Mouse (Mus musculus) lung, adult 18-20 months (tissue): ENCODE data around the gene Adk.

ENCODE experiments used
- DNase-seq, 2 experiments: peaks; one replicate each; pipeline ENCODE4 v3.0.0; 2022; ENCODE audit warnings: mixed read lengths in 2 of 2

Gene Adk

GRCm38 (mm10) chr14:21356286-21356685 is 303.9 kb downstream of the Adk start:
- DNase-seq = no peak

- no peak for DNase-seq
These were observed 307.0 kb downstream of the Adk start for GRCm38 (mm10) chr14:21359207-21359895.

- DNase-seq = peak in 1 of 2 experiments; percentile 14
These were observed 307.6 kb downstream of the Adk start for GRCm38 (mm10) chr14:21359896-21360525.

GRCm38 (mm10) chr14:21367095-21367494 is 314.7 kb downstream of the Adk start:
- DNase-seq = no peak

GRCm38 (mm10) chr14:21368622-21369021 is 316.2 kb downstream of the Adk start:
- DNase-seq = no peak

GRCm38 (mm10) chr14:21369127-21369526 is 316.8 kb downstream of the Adk start:
- DNase-seq = peak; percentile 69 to 79

GRCm38 (mm10) chr14:21371946-21372345 is 319.6 kb downstream of the Adk start:
- no peak for DNase-seq

GRCm38 (mm10) chr14:21372689-21373088 is 320.3 kb downstream of the Adk start:
- DNase-seq = no peak

GRCm38 (mm10) chr14:21383701-21384428 is 331.5 kb downstream of the Adk start:
- DNase-seq = no peak

GRCm38 (mm10) chr14:21399506-21399905 is 347.1 kb downstream of the Adk start:
- no peak for DNase-seq

GRCm38 (mm10) chr14:21402157-21402601 is 349.8 kb downstream of the Adk start:
- DNase-seq = no peak

- no peak for DNase-seq
These were observed 350.4 kb downstream of the Adk start for GRCm38 (mm10) chr14:21402621-21403405.

GRCm38 (mm10) chr14:21406946-21407345 is 354.6 kb downstream of the Adk start:
- DNase-seq = no peak

- DNase-seq = no peak
These were observed 356.5 kb downstream of the Adk start for GRCm38 (mm10) chr14:21408846-21409245.

- no peak for DNase-seq
These were observed 358.5 kb downstream of the Adk start for GRCm38 (mm10) chr14:21410769-21411477.

GRCm38 (mm10) chr14:21411524-21411923 is 359.1 kb downstream of the Adk start:
- no peak for DNase-seq

- DNase-seq = no peak
These were observed 366.0 kb downstream of the Adk start for GRCm38 (mm10) chr14:21418332-21418731.

- no peak for DNase-seq
These were observed 375.0 kb downstream of the Adk start for GRCm38 (mm10) chr14:21427369-21427768.

GRCm38 (mm10) chr14:21433415-21433814 is 381.0 kb downstream of the Adk start:
- no peak for DNase-seq

- DNase-seq = no peak
These were observed 381.6 kb downstream of the Adk start for GRCm38 (mm10) chr14:21433995-21434394.

GRCm38 (mm10) chr14:21434686-21435085 is 382.3 kb downstream of the Adk start:
- no peak for DNase-seq

- no peak for DNase-seq
These were observed 387.4 kb downstream of the Adk start for GRCm38 (mm10) chr14:21439785-21440184.
